Comparison of ENCODE assay signal across 8 mouse cellular contexts in the genomic region with DNA sequence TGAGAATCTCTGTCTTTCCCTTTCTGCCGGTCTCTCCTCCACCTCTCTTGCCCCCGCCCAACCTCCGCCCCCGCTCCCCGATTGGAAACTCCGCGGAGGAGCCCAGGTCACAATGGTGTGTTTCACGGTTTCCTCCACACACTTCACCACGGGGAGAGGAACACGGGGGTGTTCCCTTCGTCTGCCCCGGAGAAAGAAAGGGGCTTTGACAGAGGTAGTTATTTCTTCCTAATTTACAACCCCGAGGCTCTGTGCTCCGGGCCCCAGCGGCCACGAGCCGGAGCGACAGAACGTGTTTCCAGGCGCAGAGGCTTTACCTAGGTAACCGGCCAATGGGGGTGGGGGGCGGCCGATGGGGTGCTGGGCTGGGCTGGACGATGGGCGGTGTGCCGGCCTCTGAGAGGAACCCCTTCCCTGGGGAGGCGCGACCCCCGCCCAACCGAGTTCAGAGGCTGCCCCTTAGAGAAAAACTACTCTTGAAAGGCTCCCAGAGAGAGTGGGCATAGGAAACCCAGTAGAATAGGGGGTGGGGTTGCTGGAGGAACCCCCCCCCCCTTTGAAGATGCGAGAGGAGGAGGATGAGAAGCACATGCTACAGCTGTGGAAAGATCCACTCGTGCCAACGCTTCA. TPM values are rescaled to one million over a fixed set of nuclear protein-coding genes. Genes with fewer than 3 reads are reported as not detected.
A peak's percentile ranks its signal among the peaks of the same experiment; 100 is the strongest.
DNase-seq lines count a peak whose midpoint lies in the region; ATAC-seq and TF ChIP-seq lines count a peak whose summit lies in the region.

No protein-coding gene starts in this region.

- peaks cover 4% of the 10 kb centered on the region; the same call in 1 of the 2 replicates for H3K79me2 ChIP-seq in MEL (ENCODE audit: control insufficient read depth, insufficient read depth, low read length, poor library complexity)

- under 1% methylated on average over 32 of the region's 33 CpGs for WGBS in kidney, embryonic 14.5 days
- under 1% methylated on average over 32 of the region's 33 CpGs for WGBS in hindbrain, embryonic 12.5 days
- WGBS in lung, postnatal 0 days, result 3% methylated on average over 29 of the region's 33 CpGs

- H3K36me3 ChIP-seq in kidney, embryonic 14.5 days (ENCODE audit: control insufficient read depth, insufficient read depth, low read length), result no peaks in the 10 kb centered on the region
- 0 out of 4 replicates have a peak, but pooled peaks cover 0 to under 1% of the 10 kb centered on the region in 2 experiments for H3K36me3 ChIP-seq in MEL (ENCODE audit: control insufficient read depth in 1 of 2, insufficient read depth in 2 of 2, low read length in 2 of 2)
- H3K36me3 ChIP-seq in hindbrain, embryonic 12.5 days, result no peaks in the 10 kb centered on the region
- no peaks in the 10 kb centered on the region for H3K36me3 ChIP-seq in lung, postnatal 0 days (ENCODE audit: insufficient read depth, low read length)

- peak overlapping the region; percentile 100 for H3K4me2 ChIP-seq in kidney, embryonic 14.5 days (replicated peaks; ENCODE audit: low read depth, low read length)
- H3K4me2 ChIP-seq in hindbrain, embryonic 12.5 days (replicated peaks), result peak overlapping the region; percentile 95
- H3K4me2 ChIP-seq in lung, postnatal 0 days (replicated peaks; ENCODE audit: low read depth, low read length), result peak overlapping the region; percentile 100

- no peaks in the 10 kb centered on the region for H3K9me3 ChIP-seq in kidney, embryonic 14.5 days (ENCODE audit: control insufficient read depth, low read length)
- no peaks in the 10 kb centered on the region for H3K9me3 ChIP-seq in MEL (replicated peaks; ENCODE audit: insufficient read depth, low read length)
- no peaks in the 10 kb centered on the region for H3K9me3 ChIP-seq in hindbrain, embryonic 12.5 days (replicated peaks)
- H3K9me3 ChIP-seq in lung, postnatal 0 days (ENCODE audit: low read length), result no peaks in the 10 kb centered on the region

- no peak for TF ChIP-seq CTCF in MEL (IDR thresholded peaks at IDR 0.05 in 2 of 3, conservative IDR thresholded peaks at IDR 0.05 in 1 of 3; ENCODE audit: control insufficient read depth in 1 of 3, insufficient read depth in 1 of 3, low read depth in 2 of 3, low read length in 3 of 3, poor library complexity in 1 of 3, severe bottlenecking in 1 of 3)
- TF ChIP-seq CTCF in lung, postnatal 0 days (IDR thresholded peaks at IDR 0.05), result no peak

- 0 out of 4 replicates have a peak, but pooled peaks of 1 of the 2 experiments have one; percentile 25 for TF ChIP-seq POLR2A in MEL (IDR thresholded peaks at IDR 0.05; ENCODE audit: control insufficient read depth in 1 of 2, insufficient read depth in 1 of 2, low read depth in 1 of 2, low read length in 2 of 2, poor library complexity in 1 of 2)

- no peak for ATAC-seq in kidney, embryonic 14.5 days (ENCODE audit: low FRiP score, low TSS enrichment)
- no peak for ATAC-seq in hindbrain, embryonic 12.5 days (ENCODE audit: low FRiP score)
- no peak for ATAC-seq in lung, postnatal 0 days
- ATAC-seq in monocyte, adult 5-6 weeks (replicated peaks; ENCODE audit: insufficient number of reproducible peaks, low FRiP score, low TSS enrichment, poor library complexity, severe bottlenecking), result no peak

- H3K4me1 ChIP-seq in kidney, embryonic 14.5 days (ENCODE audit: control insufficient read depth, insufficient read depth, low read length), result peaks cover 17% of the 10 kb centered on the region; the same call in 1 of the 2 replicates
- no peaks in the 10 kb centered on the region; a peak in 1 of 4 replicates for H3K4me1 ChIP-seq in MEL (ENCODE audit: control insufficient read depth in 1 of 2, insufficient read depth in 2 of 2, low read length in 2 of 2)
- peaks cover 56% of the 10 kb centered on the region for H3K4me1 ChIP-seq in hindbrain, embryonic 12.5 days
- peaks cover 29% of the 10 kb centered on the region for H3K4me1 ChIP-seq in lung, postnatal 0 days (ENCODE audit: insufficient read depth, low read depth, low read length)

- DNase-seq in kidney, adult 11 months, result no peak
- DNase-seq in MEL (ENCODE audit: low read depth, low spot score), result peak; percentile 45
- DNase-seq in embryo, embryonic 9.5 days (ENCODE audit: extremely low spot score), result peak; percentile 65
- no peak for DNase-seq in lung, postnatal 0 days (ENCODE audit: low spot score)
- peak; percentile 51 for DNase-seq in testis, postnatal 10 days (ENCODE audit: low spot score)

- TF ChIP-seq RAD21 in MEL (IDR thresholded peaks at IDR 0.05; ENCODE audit: low read depth, low read length), result no peak

- no peak overlapping the region for H3K27ac ChIP-seq in kidney, embryonic 14.5 days (ENCODE audit: low read depth, low read length)
- no peak overlapping the region for H3K27ac ChIP-seq in MEL (ENCODE audit: control insufficient read depth, low read depth, low read length)
- H3K27ac ChIP-seq in hindbrain, embryonic 12.5 days, result peak overlapping the region; percentile 32; the same call in 1 of the 2 replicates
- no peak overlapping the region for H3K27ac ChIP-seq in lung, postnatal 0 days (ENCODE audit: low read length)

- no peak overlapping the region for H3K9ac ChIP-seq in kidney, embryonic 14.5 days (ENCODE audit: low read depth, low read length)
- H3K9ac ChIP-seq in MEL (ENCODE audit: control insufficient read depth, low read depth, low read length, poor library complexity, severe bottlenecking), result peak overlapping the region; percentile 51; the same call in 1 of the 2 replicates
- peak overlapping the region; percentile 64 for H3K9ac ChIP-seq in hindbrain, embryonic 12.5 days
- H3K9ac ChIP-seq in lung, postnatal 0 days (replicated peaks; ENCODE audit: low read depth), result no peak overlapping the region

- H3K27me3 ChIP-seq in kidney, embryonic 14.5 days (ENCODE audit: control insufficient read depth, insufficient read depth, low read length), result peaks cover 67% of the 10 kb centered on the region
- peaks cover 0 to 4% of the 10 kb centered on the region in 2 experiments; a peak in 1 of 4 replicates for H3K27me3 ChIP-seq in MEL (ENCODE audit: control insufficient read depth in 1 of 2, insufficient read depth in 2 of 2, low read length in 2 of 2)
- peaks cover 59% of the 10 kb centered on the region for H3K27me3 ChIP-seq in hindbrain, embryonic 12.5 days
- H3K27me3 ChIP-seq in lung, postnatal 0 days (replicated peaks; ENCODE audit: insufficient read depth, low read length), result peaks cover 49% of the 10 kb centered on the region

- peak overlapping the region; percentile 59 for H3K4me3 ChIP-seq in kidney, embryonic 14.5 days (ENCODE audit: low read length)
- peak overlapping the region; percentile 92 to 95 for H3K4me3 ChIP-seq in MEL (ENCODE audit: control insufficient read depth in 1 of 2, insufficient read depth in 1 of 2, low read depth in 2 of 2, low read length in 2 of 2)
- H3K4me3 ChIP-seq in hindbrain, embryonic 12.5 days, result peak overlapping the region; percentile 68
- peak overlapping the region; percentile 74 for H3K4me3 ChIP-seq in lung, postnatal 0 days (ENCODE audit: low read depth, low read length)

- TF ChIP-seq EP300 in MEL (IDR thresholded peaks at IDR 0.05; ENCODE audit: low read depth in 1 of 2, low read length in 2 of 2), result no peak
- TF ChIP-seq EP300 in lung, postnatal 0 days (IDR thresholded peaks at IDR 0.05), result no peak

TF ChIP-seq in MEL, 35 proteins besides CTCF, POLR2A, EP300 and RAD21:
- TF ChIP-seq CHD2 (IDR thresholded peaks at IDR 0.05; ENCODE audit: low read length) (no peak), MXI1 (IDR thresholded peaks at IDR 0.05; ENCODE audit: low read depth, low read length) (no peak), ZKSCAN1 (IDR thresholded peaks at IDR 0.05; ENCODE audit: low read depth, low read length) (no peak), MAFK (IDR thresholded peaks at IDR 0.05; ENCODE audit: borderline replicate concordance, low read depth, low read length) (no peak), TBP (IDR thresholded peaks at IDR 0.05; ENCODE audit: low read depth, low read length) (no peak), POLR2AphosphoS2 (IDR thresholded peaks at IDR 0.05; ENCODE audit: low read length) (no peak), ELF1 (IDR thresholded peaks at IDR 0.05; ENCODE audit: low read depth, low read length) (no peak), ZNF384 (IDR thresholded peaks at IDR 0.05; ENCODE audit: low read depth, low read length) (no peak)

RNA-seq across cellular contexts. Expression of a gene that starts 2.3 kb away (rescaled TPM):
- polyA plus RNA-seq in kidney, embryonic 14.5 days (2014; fragmentation: Nextera tagmentation; extraction: Ambion mirVana), result 0.04 and 0.08 TPM in 2 replicates
- total RNA-seq in MEL (2012; rRNA removed), result 0.03 TPM in 1 of 2 replicates, not detected in the other
- under 1 TPM in 1 of 2 experiments, not detected in 1; 0.17 TPM for polyA plus RNA-seq in MEL (2012; ENCODE audit: insufficient read depth in 1 of 2, insufficient read length in 2 of 2, low read depth in 1 of 2, low replicate concordance in 2 of 2, missing spikeins in 1 of 2)
- polyA plus RNA-seq in hindbrain, embryonic 12.5 days (2016; fragmentation: Nextera tagmentation; extraction: Ambion mirVana), result 2.0 TPM in 2 replicates
- polyA plus RNA-seq in lung, postnatal 0 days (2015; fragmentation: Nextera tagmentation; extraction: Ambion mirVana), result 0.14 and 0.15 TPM in 2 replicates
- 4.5 to 20.4 TPM (median 5.1 TPM) in 3 replicates for total RNA-seq in monocyte, adult 5-6 weeks (2017)

Comparison
In these comparisons a context has a peak if more than half of its experiments do, and no peak if none do; other contexts are left out.
1. H3K9ac ChIP-seq: peak in MEL (single experiment) and hindbrain, embryonic 12.5 days (single experiment); none in kidney, embryonic 14.5 days (single experiment) and lung, postnatal 0 days (single experiment).
2. DNase-seq: peak in MEL (single experiment), embryo, embryonic 9.5 days (single experiment) and testis, postnatal 10 days (single experiment); none in kidney, adult 11 months (single experiment) and lung, postnatal 0 days (single experiment).
3. Peak in every context shown above with its lines, with median percentiles within 50 percentile points of each other: H3K4me2 ChIP-seq and H3K4me3 ChIP-seq.